ENCODE assay signal across 19 mouse cellular contexts in genomic region chr9:112176317-112176716, GRCm38 (mm10). TPM values are rescaled to one million over a fixed set of nuclear protein-coding genes. Genes with fewer than 3 reads are reported as not detected.
A peak's percentile ranks its signal among the peaks of the same experiment; 100 is the strongest.
DNase-seq lines count a peak whose midpoint lies in the region; ATAC-seq lines count a peak whose summit lies in the region.
"Had no signal": no experiment of that assay in that cellular context is flagged by ENCODE, and none has a peak within 500 bp of the region (broad histone marks: within the 10 kb centered on the region; RNA-seq: fewer than 3 reads in every experiment).

No protein-coding gene starts in this region.

- peak; percentile 60 for DNase-seq in heart, embryonic 10.5 days (ENCODE audit: low spot score)
- DNase-seq in heart, adult 8-10 months (ENCODE audit: low spot score) = no peak
- DNase-seq in spleen, postnatal 4 days (ENCODE audit: low spot score in 2 of 2) = no peak
- DNase-seq in thymus, postnatal 25 days = no peak
- DNase-seq: B cell, adult 2 months; cerebellum, adult 11-12 months; cerebellum, postnatal 36 days; lung, postnatal 14 days had no signal

- no peak overlapping the region for H3K4me2 ChIP-seq in midbrain, embryonic 12.5 days (replicated peaks)
- H3K4me2 ChIP-seq in midbrain, embryonic 13.5 days (replicated peaks) = no peak overlapping the region
- H3K4me2 ChIP-seq in liver, embryonic 12.5 days = peak overlapping the region; percentile 43
- H3K4me2 ChIP-seq: forebrain, embryonic 13.5 days; heart, embryonic 15.5 days; limb, embryonic 12.5 days had no signal

- no peaks in the 10 kb centered on the region for H3K9me3 ChIP-seq in heart, embryonic 10.5 days
- H3K9me3 ChIP-seq in midbrain, embryonic 12.5 days = no peaks in the 10 kb centered on the region
- no peaks in the 10 kb centered on the region for H3K9me3 ChIP-seq in midbrain, embryonic 13.5 days
- H3K9me3 ChIP-seq in liver, embryonic 12.5 days (replicated peaks) = no peaks in the 10 kb centered on the region
- H3K9me3 ChIP-seq: embryonic facial prominence, embryonic 10.5 days; forebrain, embryonic 13.5 days; heart, embryonic 15.5 days; limb, embryonic 12.5 days had no signal

- no peaks in the 10 kb centered on the region for H3K27me3 ChIP-seq in heart, embryonic 10.5 days (ENCODE audit: insufficient read depth, poor library complexity, severe bottlenecking)
- H3K27me3 ChIP-seq in midbrain, embryonic 12.5 days = no peaks in the 10 kb centered on the region
- 0 out of 2 replicates have a peak, but pooled peaks cover 3% of the 10 kb centered on the region for H3K27me3 ChIP-seq in midbrain, embryonic 13.5 days
- no peaks in the 10 kb centered on the region for H3K27me3 ChIP-seq in liver, embryonic 12.5 days (replicated peaks)
- H3K27me3 ChIP-seq: forebrain, embryonic 13.5 days; heart, embryonic 15.5 days; limb, embryonic 12.5 days had no signal

- peaks cover 33% of the 10 kb centered on the region for H3K4me1 ChIP-seq in heart, embryonic 10.5 days
- H3K4me1 ChIP-seq in midbrain, embryonic 12.5 days = peaks cover 17% of the 10 kb centered on the region
- H3K4me1 ChIP-seq in midbrain, embryonic 13.5 days (replicated peaks) = peaks cover 28% of the 10 kb centered on the region
- H3K4me1 ChIP-seq in liver, embryonic 12.5 days = peaks cover 76% of the 10 kb centered on the region

- H3K27ac ChIP-seq in heart, embryonic 10.5 days = no peak overlapping the region
- H3K27ac ChIP-seq in midbrain, embryonic 12.5 days (replicated peaks) = no peak overlapping the region
- H3K27ac ChIP-seq in midbrain, embryonic 13.5 days = no peak overlapping the region
- H3K27ac ChIP-seq in liver, embryonic 12.5 days = no peak overlapping the region
- H3K27ac ChIP-seq: embryonic facial prominence, embryonic 10.5 days; forebrain, embryonic 13.5 days; heart, embryonic 15.5 days; kidney, postnatal 0 days; limb, embryonic 12.5 days had no signal

- H3K9ac ChIP-seq in midbrain, embryonic 12.5 days (replicated peaks) = no peak overlapping the region
- no peak overlapping the region for H3K9ac ChIP-seq in midbrain, embryonic 13.5 days (replicated peaks)
- no peak overlapping the region for H3K9ac ChIP-seq in liver, embryonic 12.5 days
- H3K9ac ChIP-seq: forebrain, embryonic 13.5 days; heart, embryonic 15.5 days; limb, embryonic 12.5 days had no signal

- 0 out of 2 replicates have a peak, but pooled peaks have one; percentile 39 for ATAC-seq in midbrain, embryonic 12.5 days (ENCODE audit: low FRiP score, low read depth)
- ATAC-seq in midbrain, embryonic 13.5 days = no peak
- ATAC-seq in liver, embryonic 12.5 days = peak; percentile 73
- ATAC-seq: forebrain, embryonic 13.5 days; intestine, postnatal 0 days had no signal

- no peaks in the 10 kb centered on the region for H3K36me3 ChIP-seq in heart, embryonic 10.5 days
- no peaks in the 10 kb centered on the region for H3K36me3 ChIP-seq in midbrain, embryonic 12.5 days
- H3K36me3 ChIP-seq in midbrain, embryonic 13.5 days = no peaks in the 10 kb centered on the region
- H3K36me3 ChIP-seq in liver, embryonic 12.5 days = no peaks in the 10 kb centered on the region
- H3K36me3 ChIP-seq: embryonic facial prominence, embryonic 10.5 days; heart, embryonic 15.5 days; limb, embryonic 12.5 days had no signal

- H3K4me3 ChIP-seq in heart, embryonic 10.5 days = no peak overlapping the region
- no peak overlapping the region for H3K4me3 ChIP-seq in midbrain, embryonic 12.5 days
- H3K4me3 ChIP-seq in midbrain, embryonic 13.5 days (replicated peaks) = no peak overlapping the region
- no peak overlapping the region for H3K4me3 ChIP-seq in liver, embryonic 12.5 days
- H3K4me3 ChIP-seq: embryonic facial prominence, embryonic 10.5 days; forebrain, embryonic 13.5 days; heart, embryonic 15.5 days; limb, embryonic 12.5 days had no signal

- 52% methylated on average over 6 of the region's 6 CpGs for WGBS in heart, embryonic 10.5 days
- whole genome bisulfite sequencing in midbrain, embryonic 12.5 days = 74% methylated on average over 6 of the region's 6 CpGs
- 71% methylated on average over 6 of the region's 6 CpGs for WGBS in midbrain, embryonic 13.5 days
- WGBS in liver, embryonic 12.5 days (ENCODE audit: insufficient replicate concordance) = 17% methylated on average over 6 of the region's 6 CpGs

RNA-seq across cellular contexts. Expression of gene Arpp21, which starts 59.4 kb away (rescaled TPM):
- polyA plus RNA-seq in heart, embryonic 10.5 days (2016; fragmentation: Nextera tagmentation; extraction: Ambion mirVana) = 1.8 and 2.2 TPM in 2 replicates
- 1 to 10 TPM; 1.5 to 4.4 (median 3.0) TPM for total RNA-seq in heart, adult 8-10 months (2022)
- 8.6 and 10.1 TPM in 2 replicates for polyA plus RNA-seq in midbrain, embryonic 12.5 days (2016; fragmentation: Nextera tagmentation; extraction: Ambion mirVana)
- 29.1 and 29.5 TPM in 2 replicates for polyA plus RNA-seq in midbrain, embryonic 13.5 days (2015; fragmentation: Nextera tagmentation; extraction: Ambion mirVana)
- polyA plus RNA-seq in liver, embryonic 12.5 days (2016; fragmentation: Nextera tagmentation; extraction: Ambion mirVana) = 0.83 and 1.1 TPM in 2 replicates
- polyA plus RNA-seq: gonadal fat pad, adult 2 months; urinary bladder, adult 2 months had no signal
